In the genomic region with DNA sequence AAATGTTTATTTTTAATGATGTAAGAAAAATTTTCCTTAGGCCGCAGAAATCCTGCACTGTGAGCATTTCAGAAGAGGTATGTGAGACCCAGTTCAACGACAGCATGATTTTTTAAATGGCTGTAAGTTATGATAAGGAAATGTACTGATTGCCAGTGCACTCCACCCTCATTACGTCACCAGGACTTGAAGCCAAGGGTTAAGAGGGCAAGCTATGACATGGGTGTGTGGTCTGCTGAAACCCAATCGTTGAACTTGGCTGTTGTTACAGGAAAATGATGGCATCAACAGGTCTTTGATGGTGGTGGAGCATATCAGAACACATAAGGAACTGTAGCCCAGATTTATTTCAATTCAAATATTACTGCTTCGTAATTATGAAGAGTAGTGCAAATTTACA, we compare ENCODE assay signal across 30 mouse cellular contexts.
A peak's percentile ranks its signal among the peaks of the same experiment; 100 is the strongest.
DNase-seq lines count a peak whose midpoint lies in the region; ATAC-seq and TF ChIP-seq lines count a peak whose summit lies in the region.
"Had no signal": no experiment of that assay in that cellular context is flagged by ENCODE, and none has a peak within 500 bp of the region (broad histone marks: within the 10 kb centered on the region; RNA-seq: fewer than 3 reads in every experiment).

No protein-coding gene starts in this region.

- H3K4me3 ChIP-seq in intestine, postnatal 0 days (ENCODE audit: low read depth, low read length), result no peak overlapping the region
- H3K4me3 ChIP-seq: erythroblast, embryonic 14.5 days; heart, embryonic 13.5 days; limb, embryonic 10.5 days; limb, embryonic 15.5 days; liver, embryonic 15.5 days; megakaryocyte, embryonic 14.5 days; midbrain, embryonic 13.5 days; stomach, embryonic 15.5 days had no signal

- H3K27me3 ChIP-seq in intestine, postnatal 0 days (replicated peaks; ENCODE audit: control insufficient read depth, insufficient read depth, low read length), result no peaks in the 10 kb centered on the region
- H3K27me3 ChIP-seq: heart, embryonic 13.5 days; limb, embryonic 15.5 days; liver, embryonic 15.5 days; midbrain, embryonic 13.5 days; stomach, embryonic 15.5 days had no signal

- 45% methylated on average over 5 of the region's 5 CpGs for WGBS in intestine, postnatal 0 days

- peaks cover 11% of the 10 kb centered on the region; the same call in 1 of the 2 replicates for H3K4me1 ChIP-seq in intestine, postnatal 0 days (replicated peaks; ENCODE audit: control insufficient read depth, insufficient read depth, low read length)
- H3K4me1 ChIP-seq: limb, embryonic 15.5 days; megakaryocyte, embryonic 14.5 days; midbrain, embryonic 13.5 days; stomach, embryonic 15.5 days had no signal

- no peaks in the 10 kb centered on the region for H3K9me3 ChIP-seq in intestine, postnatal 0 days (ENCODE audit: control insufficient read depth)
- H3K9me3 ChIP-seq: G1E; heart, embryonic 13.5 days; limb, embryonic 10.5 days; limb, embryonic 15.5 days; liver, embryonic 15.5 days; midbrain, embryonic 13.5 days; stomach, embryonic 15.5 days had no signal

- peak; percentile 32 for DNase-seq in lung, postnatal 25 days (ENCODE audit: low spot score)
- no peak for DNase-seq in lung, postnatal 10 days
- peak; percentile 52 for DNase-seq in NIH3T3 (ENCODE audit: low read depth)
- DNase-seq in kidney, adult 11 months, result no peak
- DNase-seq in thymus, postnatal 25 days, result no peak
- no peak for DNase-seq in cerebellum, adult 9-11 months
- DNase-seq: adrenal gland, postnatal 25 days; cerebellum, adult 11-12 months; cerebellum, postnatal 14 days; forebrain, postnatal 0 days; gastrocnemius, postnatal 10 days; kidney, adult 8-10 months; kidney, postnatal 4 days; layer of hippocampus, postnatal 36 days; retina, postnatal 1 day; right cerebral cortex, postnatal 14 days; thymus, adult 18-20 months; thymus, postnatal 36 days had no signal

- no peak for TF ChIP-seq CTCF in intestine, postnatal 0 days (IDR thresholded peaks at IDR 0.05; ENCODE audit: low read depth)

- no peak overlapping the region for H3K9ac ChIP-seq in intestine, postnatal 0 days (ENCODE audit: low read depth, low read length)
- H3K9ac ChIP-seq: forebrain, postnatal 0 days; heart, embryonic 13.5 days; hindbrain, embryonic 14.5 days; limb, embryonic 15.5 days; liver, embryonic 15.5 days; midbrain, embryonic 13.5 days; stomach, embryonic 15.5 days had no signal

- no peak overlapping the region for H3K4me2 ChIP-seq in intestine, postnatal 0 days (replicated peaks; ENCODE audit: low read depth)
- H3K4me2 ChIP-seq: heart, embryonic 13.5 days; hindbrain, embryonic 14.5 days; limb, embryonic 15.5 days; liver, embryonic 15.5 days; midbrain, embryonic 13.5 days; stomach, embryonic 15.5 days had no signal

- ATAC-seq in intestine, postnatal 0 days, result peak; percentile 81
- ATAC-seq: forebrain, postnatal 0 days; midbrain, embryonic 13.5 days had no signal

- H3K36me3 ChIP-seq in intestine, postnatal 0 days (ENCODE audit: control insufficient read depth, insufficient read depth), result no peaks in the 10 kb centered on the region
- H3K36me3 ChIP-seq: G1E; limb, embryonic 10.5 days; limb, embryonic 15.5 days; midbrain, embryonic 13.5 days had no signal

- H3K27ac ChIP-seq in intestine, postnatal 0 days (ENCODE audit: low read depth, low read length), result no peak overlapping the region
- H3K27ac ChIP-seq: heart, embryonic 13.5 days; hindbrain, embryonic 14.5 days; kidney, postnatal 0 days; limb, embryonic 10.5 days; limb, embryonic 15.5 days; liver, embryonic 15.5 days; midbrain, embryonic 13.5 days; stomach, embryonic 15.5 days had no signal

Comparison
In these comparisons a context has a peak if more than half of its experiments do, and no peak if none do; other contexts are left out.
1. DNase-seq: peak in lung, postnatal 25 days (single experiment) and NIH3T3 (single experiment); none in lung, postnatal 10 days (single experiment), kidney, adult 11 months (single experiment), thymus, postnatal 25 days (single experiment) and cerebellum, adult 9-11 months (single experiment).